Mouse (Mus musculus): Measurements from ENCODE around the gene Tmod3. TPM values are rescaled to one million over a fixed set of nuclear protein-coding genes. Genes with fewer than 3 reads are reported as not detected.

The Tmod3 gene
- polyA plus RNA-seq, 1 experiment = 28.6 TPM

DNA sequence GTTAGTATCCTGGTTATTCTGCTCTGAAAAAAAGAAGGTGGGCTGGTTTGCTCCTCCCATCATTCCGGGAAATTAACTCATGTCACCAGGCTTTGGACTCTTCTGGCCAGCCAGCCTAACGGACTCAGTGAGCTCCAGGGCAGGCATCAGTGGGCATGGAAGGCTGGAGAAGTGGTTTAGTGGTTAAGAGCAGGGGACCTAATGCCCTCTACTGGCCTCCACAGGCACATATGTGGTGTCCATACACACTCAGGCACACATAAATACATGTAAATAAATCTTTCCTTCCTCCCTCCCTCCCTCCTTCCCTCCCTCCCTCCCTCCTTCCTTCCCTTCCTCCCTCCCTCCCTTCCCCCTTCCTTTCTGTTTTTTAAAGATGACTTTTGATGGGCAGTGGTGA lies 3.7 kb upstream of the Tmod3 start:
- H3K4me3 ChIP-seq (replicated peaks; ENCODE audit: control insufficient read depth, low read depth, low read length) = no peak overlapping the region
- WGBS = 77% methylated on average over 2 of the region's 2 CpGs
- no peak overlapping the region for H3K27ac ChIP-seq (ENCODE audit: control insufficient read depth, insufficient read depth, low read depth, low read length, poor library complexity)
- TF ChIP-seq CTCF (IDR thresholded peaks at IDR 0.05; ENCODE audit: control insufficient read depth, insufficient read depth, low read length) (peak; percentile 30; the same call in 1 of the 2 replicates), POLR2A (IDR thresholded peaks at IDR 0.05; ENCODE audit: borderline replicate concordance, control insufficient read depth, low read depth, low read length) (no peak)
- H3K4me1 ChIP-seq (ENCODE audit: control insufficient read depth, insufficient read depth, low read length) = no peaks in the 10 kb centered on the region; the same call in 1 of the 2 replicates

DNA sequence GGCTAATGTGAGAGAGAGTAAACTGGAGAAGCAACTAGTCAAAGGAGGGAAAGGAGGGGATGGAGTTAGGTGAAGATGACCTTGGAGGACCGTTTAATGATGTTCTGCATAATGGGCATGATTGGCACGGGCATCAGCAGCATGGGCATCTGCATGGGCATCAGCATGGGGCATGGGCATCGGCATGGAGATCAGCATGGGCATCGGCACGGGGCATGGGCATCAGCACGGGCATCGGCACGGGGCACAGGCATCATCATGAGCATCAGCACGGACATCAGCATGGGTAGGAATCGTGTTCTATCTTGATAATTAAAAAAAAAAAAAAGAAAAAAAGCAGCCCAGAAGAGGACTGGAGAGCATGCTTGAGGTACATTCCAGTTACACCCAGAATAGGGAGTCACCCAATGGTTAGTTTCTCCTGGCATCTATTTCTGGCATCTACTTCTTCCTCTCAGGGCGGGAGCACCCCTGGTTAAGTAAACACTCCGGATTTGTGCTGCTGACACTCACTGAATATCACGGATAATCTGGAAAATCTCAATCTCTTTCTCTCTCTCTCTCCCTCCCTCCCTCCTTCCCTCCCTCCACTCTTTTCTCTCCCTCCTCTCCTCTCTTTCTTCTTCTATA lies 1.7 kb upstream of the Tmod3 start:
- Histone ChIP-seq H3K4me3 (replicated peaks; ENCODE audit: control insufficient read depth, low read depth, low read length) (no peak overlapping the region), H3K4me1 (ENCODE audit: control insufficient read depth, insufficient read depth, low read length) (no peaks in the 10 kb centered on the region; the same call in 1 of the 2 replicates), H3K27ac (ENCODE audit: control insufficient read depth, insufficient read depth, low read depth, low read length, poor library complexity) (no peak overlapping the region)
- TF ChIP-seq CTCF (IDR thresholded peaks at IDR 0.05; ENCODE audit: control insufficient read depth, insufficient read depth, low read length) (no peak), POLR2A (IDR thresholded peaks at IDR 0.05; ENCODE audit: borderline replicate concordance, control insufficient read depth, low read depth, low read length) (no peak)
- 82% methylated on average over 13 of the region's 13 CpGs for WGBS

DNA sequence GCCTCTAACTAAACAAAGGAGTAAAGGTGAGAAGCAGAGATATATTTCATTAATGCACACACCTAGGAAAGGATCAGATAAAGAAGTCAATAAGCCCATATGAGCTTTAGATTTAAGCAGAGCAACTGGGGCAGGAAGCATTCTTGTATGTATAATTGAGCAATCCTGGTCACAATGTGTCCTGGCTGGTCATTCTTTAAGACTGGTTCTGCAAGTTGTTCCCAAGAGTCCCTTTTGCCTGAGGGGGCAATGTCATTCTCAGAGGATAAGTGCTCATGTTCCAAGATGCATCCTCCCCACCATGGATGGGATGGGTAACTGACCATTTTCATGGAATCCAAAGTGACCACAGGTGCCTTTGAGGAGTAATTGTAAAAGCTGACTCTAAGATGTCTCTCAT lies 896 bp upstream of the Tmod3 start:
- Histone ChIP-seq H3K4me1 (ENCODE audit: control insufficient read depth, insufficient read depth, low read length) (peaks cover 1% of the 10 kb centered on the region; the same call in 1 of the 2 replicates), H3K4me3 (replicated peaks; ENCODE audit: control insufficient read depth, low read depth, low read length) (no peak overlapping the region), H3K27ac (ENCODE audit: control insufficient read depth, insufficient read depth, low read depth, low read length, poor library complexity) (no peak overlapping the region)
- TF ChIP-seq CTCF (IDR thresholded peaks at IDR 0.05; ENCODE audit: control insufficient read depth, insufficient read depth, low read length) (no peak), POLR2A (IDR thresholded peaks at IDR 0.05; ENCODE audit: borderline replicate concordance, control insufficient read depth, low read depth, low read length) (no peak)

DNA sequence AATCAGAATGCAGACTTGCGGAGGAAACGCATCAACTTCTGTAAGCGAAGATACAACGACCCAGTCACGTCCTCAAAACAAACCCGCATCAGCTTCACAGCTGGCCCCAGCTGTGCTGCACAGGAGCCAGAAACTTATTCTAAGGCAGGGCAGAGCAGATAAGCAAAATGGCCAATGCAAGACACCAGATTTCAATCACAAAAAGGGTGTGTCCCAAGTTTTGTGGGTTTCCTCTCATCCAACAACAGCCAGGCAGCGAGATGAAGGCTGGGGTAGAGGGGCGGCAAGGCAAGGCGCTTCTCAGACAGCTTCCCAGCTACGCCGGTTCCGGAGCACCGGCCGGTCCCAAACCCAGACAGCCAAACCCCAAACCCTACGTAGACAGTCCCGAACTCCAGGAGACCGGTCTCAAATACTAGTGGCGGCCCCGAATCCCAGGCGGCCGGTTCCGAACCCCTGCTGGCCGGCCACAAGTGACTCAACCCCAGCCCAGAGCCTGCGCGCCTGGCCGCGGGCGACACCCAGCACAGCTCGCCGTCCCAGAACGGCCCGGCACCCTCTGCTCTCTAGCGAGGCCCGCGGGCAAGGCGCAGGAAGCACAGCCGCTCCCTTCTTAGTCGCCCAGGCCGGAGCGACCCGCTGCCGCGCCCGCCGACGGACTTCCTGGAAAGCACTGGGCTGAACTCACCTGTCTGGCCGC lies 495 bp downstream of the Tmod3 start:
- TF ChIP-seq CTCF (IDR thresholded peaks at IDR 0.05; ENCODE audit: control insufficient read depth, insufficient read depth, low read length) = no peak
- TF ChIP-seq POLR2A (IDR thresholded peaks at IDR 0.05; ENCODE audit: borderline replicate concordance, control insufficient read depth, low read depth, low read length) = no peak
- Histone ChIP-seq H3K4me3 (replicated peaks; ENCODE audit: control insufficient read depth, low read depth, low read length) (peak overlapping the region; percentile 97), H3K4me1 (ENCODE audit: control insufficient read depth, insufficient read depth, low read length) (peaks cover 1% of the 10 kb centered on the region; the same call in 1 of the 2 replicates), H3K27ac (ENCODE audit: control insufficient read depth, insufficient read depth, low read depth, low read length, poor library complexity) (peak overlapping the region; percentile 97)
- WGBS = under 1% methylated on average over 47 of the region's 47 CpGs

DNA sequence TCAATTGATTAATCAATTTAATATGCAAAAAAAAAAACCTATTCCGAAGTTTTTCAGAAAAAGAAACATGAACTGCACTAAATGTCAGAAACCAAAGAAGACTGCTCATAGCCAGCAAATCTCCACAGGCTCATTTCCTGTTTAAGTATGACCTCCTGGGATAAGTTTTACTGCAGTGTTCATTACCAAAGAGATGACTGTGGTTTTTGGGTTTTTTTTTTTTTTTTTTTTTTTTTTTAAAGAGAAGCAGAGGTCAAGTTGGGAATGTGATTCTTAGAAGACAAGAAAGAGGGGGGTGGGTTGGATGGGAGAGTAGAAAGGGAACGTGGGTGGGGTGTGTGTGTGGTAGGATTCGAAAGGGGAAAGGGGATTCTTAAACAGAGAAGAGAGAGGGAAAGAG lies 1.1 kb downstream of the Tmod3 start:
- WGBS = 14% methylated on average over 3 of the region's 3 CpGs
- peak overlapping the region; percentile 97 for H3K4me3 ChIP-seq (replicated peaks; ENCODE audit: control insufficient read depth, low read depth, low read length)
- H3K4me1 ChIP-seq (ENCODE audit: control insufficient read depth, insufficient read depth, low read length) = peaks cover 1% of the 10 kb centered on the region; the same call in 1 of the 2 replicates
- H3K27ac ChIP-seq (ENCODE audit: control insufficient read depth, insufficient read depth, low read depth, low read length, poor library complexity) = no peak overlapping the region
- no peak for TF ChIP-seq CTCF (IDR thresholded peaks at IDR 0.05; ENCODE audit: control insufficient read depth, insufficient read depth, low read length)

DNA sequence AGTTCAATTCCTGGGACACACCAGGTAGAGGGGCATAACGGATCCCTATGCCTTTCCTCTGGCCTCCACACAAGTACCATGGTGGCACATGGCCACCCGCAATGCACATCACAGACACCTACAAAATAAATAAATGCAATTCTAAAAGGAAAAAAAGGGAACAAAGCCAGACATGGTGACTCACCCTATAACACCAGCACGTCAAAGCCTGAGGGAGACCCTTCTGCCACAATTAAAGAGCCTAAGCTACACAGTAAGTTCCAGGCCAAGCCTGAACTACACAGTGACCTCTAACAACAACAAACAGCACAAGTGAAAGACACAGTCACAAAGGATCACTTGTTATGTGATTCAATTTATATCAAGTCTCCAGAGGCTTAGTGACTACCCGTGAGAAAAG lies 5.7 kb downstream of the Tmod3 start:
- WGBS = 65% methylated on average over 4 of the region's 4 CpGs
- H3K4me1 ChIP-seq (ENCODE audit: control insufficient read depth, insufficient read depth, low read length) = peaks cover 6% of the 10 kb centered on the region; the same call in 1 of the 2 replicates
- H3K27ac ChIP-seq (ENCODE audit: control insufficient read depth, insufficient read depth, low read depth, low read length, poor library complexity) = no peak overlapping the region
- no peak overlapping the region for H3K4me3 ChIP-seq (replicated peaks; ENCODE audit: control insufficient read depth, low read depth, low read length)
- TF ChIP-seq POLR2A (IDR thresholded peaks at IDR 0.05; ENCODE audit: borderline replicate concordance, control insufficient read depth, low read depth, low read length) (no peak), CTCF (IDR thresholded peaks at IDR 0.05; ENCODE audit: control insufficient read depth, insufficient read depth, low read length) (no peak)

DNA sequence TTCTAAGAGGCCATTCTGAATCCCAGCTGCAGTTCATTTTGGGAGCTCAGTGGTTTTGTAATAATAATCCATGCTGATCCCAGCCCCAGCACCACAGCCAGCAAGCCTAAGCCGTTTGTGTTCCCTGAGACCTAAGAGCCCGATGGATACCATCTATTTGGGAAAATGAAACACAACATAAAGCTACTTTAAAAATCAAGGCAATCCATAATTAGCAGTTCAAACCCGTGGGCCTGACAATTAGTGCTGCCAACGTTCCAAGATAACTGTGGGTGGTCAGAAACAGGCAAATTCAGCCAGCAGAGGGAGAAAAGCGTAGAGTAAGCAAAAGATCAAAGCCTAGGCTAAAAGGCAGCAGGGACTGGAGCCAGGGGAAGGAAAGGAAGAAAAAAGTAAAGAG lies 8.1 kb downstream of the Tmod3 start:
- 67% methylated on average over 5 of the region's 5 CpGs for WGBS
- Histone ChIP-seq H3K4me3 (replicated peaks; ENCODE audit: control insufficient read depth, low read depth, low read length) (no peak overlapping the region), H3K4me1 (ENCODE audit: control insufficient read depth, insufficient read depth, low read length) (peaks cover 6% of the 10 kb centered on the region; the same call in 1 of the 2 replicates), H3K27ac (ENCODE audit: control insufficient read depth, insufficient read depth, low read depth, low read length, poor library complexity) (no peak overlapping the region)
- TF ChIP-seq CTCF (IDR thresholded peaks at IDR 0.05; ENCODE audit: control insufficient read depth, insufficient read depth, low read length) = no peak
- TF ChIP-seq POLR2A (IDR thresholded peaks at IDR 0.05; ENCODE audit: borderline replicate concordance, control insufficient read depth, low read depth, low read length) = no peak

DNA sequence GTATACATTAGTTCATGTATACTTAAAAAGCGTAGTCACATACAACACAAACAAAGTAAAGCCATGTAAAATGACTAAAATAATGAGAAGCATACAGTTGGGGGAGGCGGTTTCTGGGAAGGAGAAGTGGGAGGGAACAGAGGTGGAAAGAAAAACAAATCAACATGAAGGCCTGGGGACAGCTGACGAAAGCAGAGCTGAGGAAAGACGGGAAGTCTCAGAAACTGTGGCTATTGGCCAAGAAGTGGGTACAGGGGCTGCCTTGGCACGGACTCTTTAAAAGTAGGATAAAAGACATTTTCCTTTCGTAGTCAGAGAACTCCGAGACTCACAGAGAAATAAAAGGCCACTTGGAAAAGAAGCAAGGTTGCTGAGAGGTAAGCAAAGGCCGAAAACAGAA lies 10.4 kb downstream of the Tmod3 start:
- 35% methylated on average over 8 of the region's 8 CpGs for WGBS
- H3K27ac ChIP-seq (ENCODE audit: control insufficient read depth, insufficient read depth, low read depth, low read length, poor library complexity) = no peak overlapping the region
- H3K4me1 ChIP-seq (ENCODE audit: control insufficient read depth, insufficient read depth, low read length) = peaks cover 6% of the 10 kb centered on the region
- TF ChIP-seq CTCF (IDR thresholded peaks at IDR 0.05; ENCODE audit: control insufficient read depth, insufficient read depth, low read length) (no peak), POLR2A (IDR thresholded peaks at IDR 0.05; ENCODE audit: borderline replicate concordance, control insufficient read depth, low read depth, low read length) (no peak)
- H3K4me3 ChIP-seq (replicated peaks; ENCODE audit: control insufficient read depth, low read depth, low read length) = no peak overlapping the region
